Mouse (Mus musculus) heart, embryonic 10.5 days (tissue): ENCODE results near the gene Patl2. TPM values are rescaled to one million over a fixed set of nuclear protein-coding genes. Genes with fewer than 3 reads are reported as not detected.

Source experiments
- DNase-seq: peaks from one replicate; pipeline ENCODE4 v3.0.0-alpha.2; 2017; ENCODE audit warnings: low spot score
- H3K27ac ChIP-seq: fragments of 300-500 bp; sonication (generic); 2 replicates; pipeline ENCODE4 v1.5.1; 2016; ENCODE audit warnings: mild to moderate bottlenecking
- H3K27me3 ChIP-seq: fragments of 300-500 bp; sonication (generic); 2 replicates; pipeline ENCODE4 v1.6.1; 2016; ENCODE audit warnings: mild to moderate bottlenecking; ENCODE audit not compliant: poor library complexity, insufficient read depth, severe bottlenecking
- H3K36me3 ChIP-seq: fragments of 300-500 bp; sonication (generic); 2 replicates; pipeline ENCODE4 v1.6.1; 2016; ENCODE audit warnings: mild to moderate bottlenecking, moderate library complexity
- H3K4me1 ChIP-seq: fragments of 300-500 bp; sonication (generic); 2 replicates; pipeline ENCODE4 v1.6.1; 2016; ENCODE audit warnings: mild to moderate bottlenecking
- H3K4me3 ChIP-seq: fragments of 300-500 bp; sonication (generic); 2 replicates; pipeline ENCODE4 v1.5.1; 2016; ENCODE audit warnings: mild to moderate bottlenecking, moderate library complexity
- H3K9me3 ChIP-seq: fragments of 300-500 bp; sonication (generic); 2 replicates; pipeline ENCODE4 v1.6.1; 2016; ENCODE audit warnings: mild to moderate bottlenecking, moderate library complexity
- WGBS: fragments of 180-500 bp; shearing (Covaris S2); methylation state at CpG from one replicate; pipeline ENCODE4 v1.1.7; 2016; 5-methylcytosine and 5-hydroxymethylcytosine counted together
- polyA plus RNA-seq: library from polyadenylated mRNA; unstranded; fragments of >200 nt; fragmentation: Nextera tagmentation; extraction: Ambion mirVana; gene quantifications from 2 replicates; pipeline ENCODE4 v1.2.1, GENCODE M21; 2016

Patl2 gene
- polyA plus RNA-seq, 1 experiment from 2014 or later: 0.05 TPM

GRCm38 (mm10) chr2:122149316-122149715 is 36.7 kb downstream of the Patl2 start:
- WGBS: 81% methylated on average over 6 of the region's 6 CpGs
- Histone ChIP-seq H3K36me3 (peaks cover 11% of the 10 kb centered on the region), H3K27me3 (no peaks in the 10 kb centered on the region), H3K9me3 (no peaks in the 10 kb centered on the region), H3K4me1 (peaks cover 10% of the 10 kb centered on the region), H3K4me3 (no peak overlapping the region), H3K27ac (no peak overlapping the region)
- no peak for DNase-seq

- H3K9me3 ChIP-seq: no peaks in the 10 kb centered on the region
- no peak for DNase-seq
- 34% methylated on average over 18 of the region's 18 CpGs for WGBS
- H3K27ac ChIP-seq: peak overlapping the region; percentile 84
- H3K36me3 ChIP-seq: peaks cover 9% of the 10 kb centered on the region
- peaks cover 10% of the 10 kb centered on the region for H3K4me1 ChIP-seq
- peak overlapping the region; percentile 72 for H3K4me3 ChIP-seq
- no peaks in the 10 kb centered on the region for H3K27me3 ChIP-seq
Measured at GRCm38 (mm10) chr2:122148242-122148917, 37.6 kb downstream of the Patl2 start.

- H3K27ac ChIP-seq: peak within 1 kb of the TSS; percentile 84
- H3K4me3 ChIP-seq: peak within 1 kb of the TSS; percentile 72
- peaks cover 10% of the 10 kb centered on the region for H3K4me1 ChIP-seq
- DNase-seq: peak; percentile 96
- under 1% methylated on average over 40 of the region's 40 CpGs for WGBS
- H3K36me3 ChIP-seq: peaks cover 9% of the 10 kb centered on the region
- H3K9me3 ChIP-seq: no peaks in the 10 kb centered on the region
- no peaks in the 10 kb centered on the region for H3K27me3 ChIP-seq
Measured at GRCm38 (mm10) chr2:122147508-122148241, 38.3 kb downstream of the Patl2 start, which contains the start of gene B2m. Gene B2m (plus strand): TSS chr2:122147686.

GRCm38 (mm10) chr2:122146687-122147086 is 39.3 kb downstream of the Patl2 start:
- peaks cover 10% of the 10 kb centered on the region for H3K4me1 ChIP-seq
- H3K36me3 ChIP-seq: peaks cover 6% of the 10 kb centered on the region
- WGBS: 63% methylated on average over 6 of the region's 6 CpGs
- no peaks in the 10 kb centered on the region for H3K9me3 ChIP-seq
- peak overlapping the region; percentile 84; the same call in 1 of the 2 replicates for H3K27ac ChIP-seq
- H3K27me3 ChIP-seq: no peaks in the 10 kb centered on the region
- no peak overlapping the region for H3K4me3 ChIP-seq
- no peak for DNase-seq

- Histone ChIP-seq H3K9me3 (no peaks in the 10 kb centered on the region), H3K27me3 (no peaks in the 10 kb centered on the region), H3K4me3 (no peak overlapping the region), H3K27ac (no peak overlapping the region), H3K36me3 (no peaks in the 10 kb centered on the region), H3K4me1 (peaks cover 10% of the 10 kb centered on the region)
- no peak for DNase-seq
- 73% methylated on average over 4 of the region's 4 CpGs for WGBS
Measured at GRCm38 (mm10) chr2:122145756-122146155, 40.2 kb downstream of the Patl2 start.

- H3K4me1 ChIP-seq: peaks cover 10% of the 10 kb centered on the region
- no peak overlapping the region for H3K27ac ChIP-seq
- DNase-seq: no peak
- H3K36me3 ChIP-seq: no peaks in the 10 kb centered on the region
- WGBS: 84% methylated on average over 3 of the region's 3 CpGs
- no peaks in the 10 kb centered on the region for H3K27me3 ChIP-seq
- no peak overlapping the region for H3K4me3 ChIP-seq
- H3K9me3 ChIP-seq: no peaks in the 10 kb centered on the region
Measured at GRCm38 (mm10) chr2:122143111-122143510, 42.9 kb downstream of the Patl2 start.

GRCm38 (mm10) chr2:122141332-122141967 is 44.5 kb downstream of the Patl2 start:
- no peak for DNase-seq
- Histone ChIP-seq H3K36me3 (no peaks in the 10 kb centered on the region), H3K27me3 (no peaks in the 10 kb centered on the region), H3K4me3 (no peak overlapping the region), H3K27ac (no peak overlapping the region), H3K9me3 (no peaks in the 10 kb centered on the region), H3K4me1 (peaks cover 7% of the 10 kb centered on the region)
- WGBS: 68% methylated on average over 5 of the region's 5 CpGs

GRCm38 (mm10) chr2:122140815-122141214 is 45.2 kb downstream of the Patl2 start:
- H3K9me3 ChIP-seq: no peaks in the 10 kb centered on the region
- no peaks in the 10 kb centered on the region for H3K27me3 ChIP-seq
- no peaks in the 10 kb centered on the region for H3K36me3 ChIP-seq
- H3K4me1 ChIP-seq: peaks cover 7% of the 10 kb centered on the region
- no peak overlapping the region for H3K27ac ChIP-seq
- WGBS: 77% methylated on average over 2 of the region's 2 CpGs
- no peak overlapping the region for H3K4me3 ChIP-seq
- DNase-seq: no peak

GRCm38 (mm10) chr2:122137839-122138465 is 48.0 kb downstream of the Patl2 start:
- Histone ChIP-seq H3K9me3 (no peaks in the 10 kb centered on the region), H3K4me1 (peaks cover 7% of the 10 kb centered on the region), H3K27ac (no peak overlapping the region), H3K27me3 (no peaks in the 10 kb centered on the region), H3K36me3 (no peaks in the 10 kb centered on the region), H3K4me3 (no peak overlapping the region)
- DNase-seq: peak; percentile 81
- WGBS: 51% methylated on average over 5 of the region's 5 CpGs

- no peak for DNase-seq
Measured at GRCm38 (mm10) chr2:122132618-122133017, 53.4 kb downstream of the Patl2 start.

GRCm38 (mm10) chr2:122132078-122132477 is 53.9 kb downstream of the Patl2 start:
- Histone ChIP-seq H3K27ac (no peak overlapping the region), H3K4me1 (peaks cover 10% of the 10 kb centered on the region), H3K36me3 (no peaks in the 10 kb centered on the region), H3K9me3 (no peaks in the 10 kb centered on the region), H3K27me3 (peaks cover 8% of the 10 kb centered on the region; the same call in 1 of the 2 replicates), H3K4me3 (no peak overlapping the region)
- WGBS: 92% methylated on average over 2 of the region's 2 CpGs
- DNase-seq: no peak

More at GRCm38 (mm10) chr2:122132618-122133017, 53.4 kb downstream of the Patl2 start:
- H3K4me3 ChIP-seq: no peak overlapping the region
- no peaks in the 10 kb centered on the region for H3K36me3 ChIP-seq
- H3K9me3 ChIP-seq: no peaks in the 10 kb centered on the region
- no peak overlapping the region for H3K27ac ChIP-seq
- peaks cover 4% of the 10 kb centered on the region for H3K4me1 ChIP-seq
- 77% methylated on average over 2 of the region's 2 CpGs for WGBS
- peaks cover 8% of the 10 kb centered on the region; the same call in 1 of the 2 replicates for H3K27me3 ChIP-seq

GRCm38 (mm10) chr2:122127635-122128034 is 58.4 kb downstream of the Patl2 start:
- WGBS: 88% methylated on average over 4 of the region's 4 CpGs

More at GRCm38 (mm10) chr2:122127635-122128034, 58.4 kb downstream of the Patl2 start:
- Histone ChIP-seq H3K36me3 (no peaks in the 10 kb centered on the region), H3K9me3 (no peaks in the 10 kb centered on the region), H3K27me3 (peaks cover 8% of the 10 kb centered on the region; the same call in 1 of the 2 replicates), H3K27ac (0 out of 2 replicates have a peak overlapping the region, but pooled peaks have one; percentile 1), H3K4me1 (peaks cover 33% of the 10 kb centered on the region), H3K4me3 (no peak overlapping the region)
- no peak for DNase-seq
